Mouse (Mus musculus) E14TG2a.4 (cell line): ENCODE measurements at regions not wholly inside any gene's neighbourhood (a gene's known extent, or its start where the extent isn't known, plus 50 kb on each side); places are given as distances from the start of the nearest gene placed in this dataset.

ENCODE experiments used
- H3K27me3 ChIP-seq: 2 replicates; pipeline ENCODE4 v1.6.1; 2014; ENCODE audit warnings: low read length, control low read depth; ENCODE audit not compliant: insufficient read depth
- H3K36me3 ChIP-seq: 2 replicates; pipeline ENCODE4 v1.6.1; 2014; ENCODE audit warnings: low read length, control low read depth; ENCODE audit not compliant: insufficient read depth
- H3K4me1 ChIP-seq: replicated peaks from 2 replicates; pipeline ENCODE4 v1.6.1; 2014; ENCODE audit warnings: low read depth, low read length, control low read depth
- H3K4me3 ChIP-seq: replicated peaks from 2 replicates; pipeline ENCODE4 v1.5.1; 2014; ENCODE audit warnings: mild to moderate bottlenecking, low read length
- H3K9me3 ChIP-seq: 2 replicates; pipeline ENCODE4 v1.6.1; 2014; ENCODE audit warnings: low read length, control low read depth
- CTCF ChIP-seq: conservative IDR thresholded peaks from 2 replicates; pipeline ENCODE4 v1.5.1; 2014; ENCODE audit warnings: low read length
- NANOG ChIP-seq: IDR thresholded peaks from 2 replicates; pipeline ENCODE4 v1.6.1; 2014; ENCODE audit warnings: borderline replicate concordance, low read length, mixed read lengths
- POU5F1 ChIP-seq: IDR thresholded peaks from 2 replicates; pipeline ENCODE4 v1.6.1; 2014; ENCODE audit warnings: low read length, borderline replicate concordance

DNA sequence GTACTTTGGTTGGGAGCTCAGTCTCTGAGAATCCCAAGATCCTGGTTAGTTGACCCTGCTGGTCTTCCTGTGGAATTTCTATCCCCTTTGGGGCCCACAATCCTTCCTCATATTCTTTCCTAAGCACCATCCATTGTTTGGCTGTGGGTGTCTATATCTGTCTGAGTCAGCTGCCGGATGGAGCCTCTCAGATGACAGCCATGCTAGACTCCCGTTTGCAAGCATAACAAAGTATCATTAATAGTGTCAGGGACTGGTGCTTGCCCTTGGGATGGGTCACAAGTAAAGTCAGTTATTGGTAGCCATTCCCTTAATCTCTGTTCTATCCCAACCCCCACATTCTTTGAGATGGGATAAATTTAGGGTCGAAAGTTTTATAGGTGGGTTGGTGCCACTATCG lies 382.1 kb upstream of the Pou3f3 start:
- H3K9me3 ChIP-seq, result no peaks in the 10 kb centered on the region
- no peaks in the 10 kb centered on the region for H3K4me1 ChIP-seq
- TF ChIP-seq POU5F1 (no peak), CTCF (no peak), NANOG (no peak)
- no peaks in the 10 kb centered on the region for H3K27me3 ChIP-seq
- H3K4me3 ChIP-seq, result no peak overlapping the region
- no peaks in the 10 kb centered on the region for H3K36me3 ChIP-seq

DNA sequence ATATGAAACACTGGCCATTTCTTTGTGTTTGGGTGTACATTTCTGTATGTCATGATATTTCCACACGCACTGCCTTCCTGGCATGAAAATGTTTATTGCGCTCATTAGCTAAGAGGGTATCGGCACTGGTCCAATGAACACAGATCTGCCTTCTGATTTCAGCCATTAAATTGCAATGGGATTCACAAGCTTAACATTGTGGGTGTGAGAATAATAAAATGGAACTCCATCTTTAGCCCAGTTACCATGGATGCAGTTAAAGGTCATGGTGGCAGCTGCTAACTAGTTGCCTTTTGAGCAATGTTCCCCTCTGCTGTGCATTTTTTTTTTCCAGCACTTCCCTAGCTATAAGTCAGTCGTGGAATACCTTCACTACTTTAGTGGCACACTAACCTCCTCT lies 343.7 kb upstream of the Pou3f3 start:
- Histone ChIP-seq H3K4me3 (no peak overlapping the region), H3K36me3 (no peaks in the 10 kb centered on the region), H3K27me3 (no peaks in the 10 kb centered on the region), H3K9me3 (no peaks in the 10 kb centered on the region), H3K4me1 (no peaks in the 10 kb centered on the region)
- TF ChIP-seq POU5F1, result no peak
- TF ChIP-seq CTCF, result no peak
- TF ChIP-seq NANOG, result no peak

DNA sequence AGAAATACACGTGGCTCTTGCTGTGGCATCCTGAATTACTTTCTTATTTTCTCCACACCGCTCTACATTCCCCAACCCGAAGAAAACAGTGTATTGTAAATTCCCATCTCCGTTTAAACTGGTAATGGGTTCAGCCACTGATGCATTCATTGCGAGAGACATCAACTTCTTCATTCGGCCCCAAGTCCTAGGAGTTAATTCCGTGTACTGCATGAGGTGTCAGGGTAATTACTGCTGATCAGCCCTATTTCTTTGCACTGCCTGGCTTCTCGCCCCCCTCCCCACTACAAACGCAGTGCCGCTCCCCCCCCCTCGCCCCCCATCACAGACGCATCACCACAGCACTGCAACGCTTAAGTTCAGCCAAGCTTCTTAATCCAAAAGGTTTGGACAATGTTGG lies 343.2 kb upstream of the Pou3f3 start:
- Histone ChIP-seq H3K4me1 (no peaks in the 10 kb centered on the region), H3K9me3 (no peaks in the 10 kb centered on the region), H3K27me3 (no peaks in the 10 kb centered on the region), H3K36me3 (no peaks in the 10 kb centered on the region), H3K4me3 (no peak overlapping the region)
- TF ChIP-seq NANOG (no peak), CTCF (no peak), POU5F1 (no peak)

DNA sequence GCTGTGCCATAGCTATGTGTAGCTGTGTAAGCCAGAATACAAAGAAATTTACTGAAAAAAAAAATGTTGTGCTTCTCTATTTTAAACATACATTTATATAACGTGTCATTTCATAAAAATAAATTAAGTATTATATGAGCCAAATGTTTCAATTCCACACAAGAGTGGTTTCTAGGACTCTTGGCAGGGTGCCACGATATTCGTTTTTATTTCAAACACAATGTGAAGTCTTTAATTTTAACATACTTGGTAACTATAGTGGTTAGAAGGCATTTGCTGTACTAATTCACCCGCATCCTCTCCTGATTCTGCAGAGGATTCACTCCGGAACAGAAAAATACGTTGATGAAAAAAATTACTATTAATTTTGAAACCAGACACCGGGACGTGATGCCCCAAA lies 342.5 kb upstream of the Pou3f3 start:
- TF ChIP-seq CTCF (no peak), NANOG (no peak), POU5F1 (no peak)
- Histone ChIP-seq H3K36me3 (no peaks in the 10 kb centered on the region), H3K4me3 (no peak overlapping the region), H3K9me3 (no peaks in the 10 kb centered on the region), H3K4me1 (no peaks in the 10 kb centered on the region), H3K27me3 (no peaks in the 10 kb centered on the region)

DNA sequence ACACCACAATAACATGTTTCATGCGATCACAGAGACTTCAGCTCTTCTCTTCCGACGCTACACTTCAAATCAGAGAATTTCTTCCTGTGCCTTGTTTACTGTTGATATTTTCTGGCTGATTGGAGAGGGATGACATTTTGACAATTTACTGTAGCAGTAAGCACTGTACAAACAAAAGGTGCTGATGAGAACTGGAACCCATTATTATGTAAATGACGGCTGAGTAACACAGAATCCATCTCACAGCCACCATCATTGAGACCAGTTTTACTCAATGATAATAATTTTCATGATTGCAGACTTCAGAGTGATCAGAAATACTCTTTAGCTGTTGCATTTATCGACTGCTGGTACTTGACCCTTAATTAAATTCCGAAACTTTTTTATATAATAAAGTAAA lies 341.5 kb upstream of the Pou3f3 start:
- TF ChIP-seq NANOG, result no peak
- no peak for TF ChIP-seq CTCF
- no peak for TF ChIP-seq POU5F1
- Histone ChIP-seq H3K27me3 (no peaks in the 10 kb centered on the region), H3K36me3 (no peaks in the 10 kb centered on the region), H3K4me1 (no peaks in the 10 kb centered on the region), H3K4me3 (no peak overlapping the region), H3K9me3 (no peaks in the 10 kb centered on the region)

DNA sequence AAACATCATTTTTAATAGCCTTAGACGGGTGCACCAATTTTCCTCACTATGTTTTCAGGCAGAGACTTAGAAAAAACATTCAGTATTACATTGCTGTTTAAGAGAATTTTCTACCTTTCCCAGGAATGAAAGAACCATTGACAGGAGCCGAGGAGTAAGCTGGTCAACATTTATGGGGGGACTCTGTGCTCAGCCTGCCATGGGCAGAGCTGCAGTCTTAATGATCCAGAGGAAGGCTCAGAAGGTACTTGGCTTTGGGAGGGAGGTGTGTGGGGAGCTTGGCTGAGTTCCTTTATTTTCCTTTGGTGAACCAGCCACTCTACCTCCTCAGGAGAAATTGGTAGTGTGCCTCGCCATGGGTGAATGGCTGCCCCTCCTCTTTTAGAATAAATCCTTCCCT lies 333.1 kb upstream of the Pou3f3 start:
- no peaks in the 10 kb centered on the region; the same call in 1 of the 2 replicates for H3K27me3 ChIP-seq
- H3K4me3 ChIP-seq, result no peak overlapping the region
- no peaks in the 10 kb centered on the region for H3K36me3 ChIP-seq
- no peak for TF ChIP-seq POU5F1
- TF ChIP-seq CTCF, result no peak
- TF ChIP-seq NANOG, result no peak
- H3K9me3 ChIP-seq, result no peaks in the 10 kb centered on the region
- H3K4me1 ChIP-seq, result no peaks in the 10 kb centered on the region

DNA sequence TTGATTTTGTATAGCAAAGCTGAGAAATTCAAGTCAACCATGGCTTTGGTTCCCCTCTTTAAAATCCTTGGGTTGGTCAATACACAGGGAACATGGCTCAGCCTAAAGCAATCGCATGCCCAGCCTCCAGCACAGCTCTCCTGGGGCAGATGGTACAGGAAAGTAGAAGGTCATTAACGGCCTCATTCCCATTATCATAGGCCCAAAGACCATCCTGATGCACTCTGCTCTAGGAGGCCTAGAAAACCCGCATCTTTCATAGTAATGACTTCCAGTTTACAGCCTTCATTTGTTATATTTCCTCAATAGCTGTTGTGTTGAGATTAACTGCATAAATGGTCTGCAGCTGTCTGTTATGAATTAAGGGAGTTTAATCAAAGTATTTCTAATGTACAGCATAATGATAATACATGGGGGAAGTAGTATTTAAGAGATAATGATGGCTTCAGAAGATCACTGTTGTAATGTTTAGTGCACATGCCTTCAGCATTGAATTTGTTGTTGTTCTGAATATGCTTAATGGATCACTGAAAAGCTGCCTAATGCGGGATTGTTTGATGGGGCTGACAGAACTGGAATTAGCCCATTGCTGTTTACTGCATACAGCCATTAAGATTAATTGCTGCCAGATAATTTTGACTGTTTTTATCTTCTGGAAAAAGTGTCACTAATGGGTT lies 329.8 kb upstream of the Pou3f3 start:
- H3K4me1 ChIP-seq, result no peaks in the 10 kb centered on the region
- no peak for TF ChIP-seq NANOG
- no peak for TF ChIP-seq POU5F1
- no peak for TF ChIP-seq CTCF
- H3K9me3 ChIP-seq, result no peaks in the 10 kb centered on the region
- H3K4me3 ChIP-seq, result no peak overlapping the region
- H3K36me3 ChIP-seq, result no peaks in the 10 kb centered on the region
- no peaks in the 10 kb centered on the region; the same call in 1 of the 2 replicates for H3K27me3 ChIP-seq

DNA sequence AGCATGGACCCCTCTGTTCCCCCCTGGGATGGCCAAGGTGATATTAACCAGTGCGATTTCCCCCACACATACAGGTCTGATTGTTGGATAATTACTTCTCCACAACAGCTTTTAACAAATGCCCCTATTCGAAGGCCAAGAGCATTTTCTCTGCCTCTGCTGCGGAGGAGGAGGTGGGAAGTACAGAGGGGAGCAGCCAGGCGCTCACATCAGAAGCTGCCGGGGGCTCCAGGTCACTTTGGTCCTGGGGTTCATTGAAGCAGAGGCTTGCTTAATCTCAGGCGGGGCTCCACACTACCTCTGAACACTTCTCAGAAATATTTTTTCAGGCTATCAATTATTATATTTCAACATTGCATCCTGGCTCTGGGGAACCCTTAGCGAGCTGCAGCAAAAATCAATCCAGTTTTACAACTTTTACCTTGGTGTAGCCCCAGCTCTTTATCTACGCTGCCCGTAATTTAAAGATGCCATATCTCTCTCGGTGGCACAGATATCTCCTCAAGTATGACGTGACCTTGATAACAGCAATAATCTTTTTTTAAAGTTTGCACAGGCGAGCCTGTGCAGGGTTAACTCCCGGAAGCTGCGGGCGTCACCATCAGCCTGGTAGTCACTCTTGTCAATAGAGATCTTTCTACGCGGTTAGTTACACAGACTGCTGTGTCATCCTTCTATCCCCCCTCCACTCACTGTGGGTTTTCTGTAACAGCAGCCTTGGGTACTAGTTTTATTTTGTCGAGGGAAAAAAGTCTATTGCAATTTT lies 307.5 kb upstream of the Pou3f3 start:
- H3K4me3 ChIP-seq, result peak overlapping the region; percentile 17; the same call in 1 of the 2 replicates
- H3K9me3 ChIP-seq, result peaks cover 7% of the 10 kb centered on the region
- no peak for TF ChIP-seq POU5F1
- no peak for TF ChIP-seq NANOG
- no peak for TF ChIP-seq CTCF
- no peaks in the 10 kb centered on the region for H3K36me3 ChIP-seq
- peaks cover 11% of the 10 kb centered on the region; the same call in 1 of the 2 replicates for H3K4me1 ChIP-seq
- H3K27me3 ChIP-seq, result no peaks in the 10 kb centered on the region

DNA sequence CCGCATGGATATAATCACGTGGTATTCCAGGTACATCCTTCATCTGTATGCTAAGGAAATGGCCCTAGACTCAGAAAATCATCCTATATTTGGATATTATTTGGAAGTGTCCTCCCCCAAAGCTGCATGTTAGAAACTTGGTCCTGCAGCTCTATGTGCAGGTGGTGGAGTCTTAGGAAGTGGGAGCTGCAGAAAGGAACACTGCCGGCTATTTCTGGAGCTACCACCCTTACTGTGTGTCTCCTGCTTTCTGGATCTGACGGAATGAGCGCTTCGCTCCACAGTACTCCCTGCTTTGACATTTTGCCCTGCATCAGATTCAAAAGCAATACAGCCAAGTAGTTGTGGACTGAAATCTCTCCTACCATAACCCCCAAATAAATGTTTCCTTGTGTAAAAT lies 306.8 kb upstream of the Pou3f3 start:
- H3K4me3 ChIP-seq, result no peak overlapping the region
- peaks cover 4% of the 10 kb centered on the region for H3K9me3 ChIP-seq
- H3K4me1 ChIP-seq, result peaks cover 11% of the 10 kb centered on the region; the same call in 1 of the 2 replicates
- no peak for TF ChIP-seq NANOG
- no peak for TF ChIP-seq POU5F1
- TF ChIP-seq CTCF, result no peak
- no peaks in the 10 kb centered on the region for H3K36me3 ChIP-seq
- no peaks in the 10 kb centered on the region for H3K27me3 ChIP-seq
